Mouse (Mus musculus) spleen, postnatal 10 days (tissue): Measurements from ENCODE around the gene 2410131K14Rik.

Experiments used
- DNase-seq, 2 experiments: peaks; one replicate each; pipeline ENCODE4 v3.0.0; 2021 to 2022; ENCODE audit warnings: low spot score in 2 of 2

Gene 2410131K14Rik

GRCm38 (mm10) chr5:118311251-118311650 lies 66.2 kb downstream of the 2410131K14Rik start:
- DNase-seq: no peak

GRCm38 (mm10) chr5:118313766-118314165 lies 68.7 kb downstream of the 2410131K14Rik start:
- no peak for DNase-seq
